Mouse (Mus musculus) heart, adult 18-20 months (tissue): ENCODE data around the gene Slc32a1. TPM values are rescaled to one million over a fixed set of nuclear protein-coding genes. Genes with fewer than 3 reads are reported as not detected.

Experiments
- DNase-seq, 2 experiments: peaks; one replicate each; pipeline ENCODE4 v3.0.0; 2021 to 2022; ENCODE audit warnings: mixed read lengths in 1 of 2
- long read RNA-seq, 2 experiments: library from polyadenylated mRNA; stranded (forward); transcript quantifications; one replicate each; pipeline ENCODE4 v2.0.0; 2021
- total RNA-seq, 2 experiments: library from RNA; stranded (reverse); gene quantifications; 2 replicates each; pipeline ENCODE4 v1.2.3; 2021

The Slc32a1 gene
- not detected for total RNA-seq
- long read RNA-seq, experiment 1, result 0 reads
- long read RNA-seq, experiment 2, result 0 reads

GRCm38 (mm10) chr2:158610488-158611325 is at the start of gene Slc32a1:
TSS of gene Slc32a1 (plus strand) at chr2:158610767.
- no peak for DNase-seq

- DNase-seq, result no peak
These were observed 49.8 kb upstream of the Slc32a1 start for GRCm38 (mm10) chr2:158560801-158561200.

- no peak for DNase-seq
These were observed 49.0 kb upstream of the Slc32a1 start for GRCm38 (mm10) chr2:158561371-158562144.

GRCm38 (mm10) chr2:158570421-158571081 is 40.0 kb upstream of the Slc32a1 start:
- peak; percentile 27 to 49 for DNase-seq

- DNase-seq, result no peak
These were observed 30.6 kb upstream of the Slc32a1 start for GRCm38 (mm10) chr2:158579979-158580378.

GRCm38 (mm10) chr2:158584621-158585358 is 25.8 kb upstream of the Slc32a1 start:
- DNase-seq, result peak in 1 of 2 experiments; percentile 42

- no peak for DNase-seq
These were observed 21.9 kb upstream of the Slc32a1 start for GRCm38 (mm10) chr2:158588524-158589271.

GRCm38 (mm10) chr2:158590495-158590894 is 20.1 kb upstream of the Slc32a1 start:
- no peak for DNase-seq

GRCm38 (mm10) chr2:158591286-158591685 is 19.3 kb upstream of the Slc32a1 start:
- DNase-seq, result no peak

GRCm38 (mm10) chr2:158593371-158593770 is 17.2 kb upstream of the Slc32a1 start:
- no peak for DNase-seq

GRCm38 (mm10) chr2:158595103-158595502 is 15.5 kb upstream of the Slc32a1 start:
- no peak for DNase-seq

GRCm38 (mm10) chr2:158595577-158595976 is 15.0 kb upstream of the Slc32a1 start:
- DNase-seq, result no peak

GRCm38 (mm10) chr2:158596803-158597202 is 13.8 kb upstream of the Slc32a1 start:
- no peak for DNase-seq

GRCm38 (mm10) chr2:158600517-158600916 is 10.1 kb upstream of the Slc32a1 start:
- DNase-seq, result no peak

GRCm38 (mm10) chr2:158601326-158601725 is 9.2 kb upstream of the Slc32a1 start:
- DNase-seq, result no peak

GRCm38 (mm10) chr2:158602663-158603062 is 7.9 kb upstream of the Slc32a1 start:
- no peak for DNase-seq

- DNase-seq, result no peak
These were observed 4.0 kb upstream of the Slc32a1 start for GRCm38 (mm10) chr2:158606511-158606964.

- no peak for DNase-seq
These were observed 886 bp upstream of the Slc32a1 start for GRCm38 (mm10) chr2:158609681-158610080.

GRCm38 (mm10) chr2:158611326-158611719 is 756 bp downstream of the Slc32a1 start:
- DNase-seq, result no peak

- DNase-seq, result peak in 1 of 2 experiments; percentile 30
These were observed 1.4 kb downstream of the Slc32a1 start for GRCm38 (mm10) chr2:158611726-158612670.
